In the genomic region with DNA sequence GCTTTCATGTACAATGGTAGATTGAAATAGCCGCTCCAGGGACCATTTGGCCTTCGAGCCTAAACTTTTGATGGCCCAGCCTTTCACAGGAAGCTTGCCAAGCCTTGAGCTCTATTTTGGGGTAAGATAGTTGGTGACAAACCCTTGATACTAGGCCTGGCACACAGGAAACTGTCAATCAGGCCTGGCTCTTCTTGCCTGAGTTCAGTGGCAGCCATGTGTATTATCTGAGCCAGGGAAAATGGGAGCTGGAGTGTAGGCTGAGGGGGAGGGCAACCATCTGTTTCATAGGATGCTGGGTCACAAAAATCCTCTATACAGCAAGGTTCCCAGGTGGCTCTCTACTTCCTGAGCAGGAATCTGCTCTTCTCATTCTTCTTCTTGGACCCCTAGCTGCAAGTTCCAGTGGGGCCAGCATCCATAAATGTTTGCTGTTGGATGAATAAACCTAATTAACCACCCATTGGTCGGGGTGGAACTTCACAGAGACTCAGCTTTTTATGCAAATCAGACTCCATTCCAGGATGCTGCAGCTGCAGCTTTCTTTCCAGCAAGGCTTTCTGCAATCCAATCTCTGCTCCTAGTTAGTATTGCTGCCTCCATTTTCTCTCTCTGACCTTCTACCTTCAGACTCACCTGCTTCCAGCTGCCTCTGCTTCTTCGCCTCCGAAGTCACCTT, we compare ENCODE assay signal across 9 mouse cellular contexts.
DNase-seq lines count a peak whose midpoint lies in the region; ATAC-seq and TF ChIP-seq lines count a peak whose summit lies in the region.
"Had no signal": no experiment of that assay in that cellular context is flagged by ENCODE, and none has a peak within 500 bp of the region (broad histone marks: within the 10 kb centered on the region; RNA-seq: fewer than 3 reads in every experiment).

No protein-coding gene starts in this region.

- H3K9me3 ChIP-seq in neural tube, embryonic 13.5 days, result no peaks in the 10 kb centered on the region
- no peaks in the 10 kb centered on the region for H3K9me3 ChIP-seq in intestine, embryonic 15.5 days
- H3K9me3 ChIP-seq: embryonic facial prominence, embryonic 13.5 days had no signal

- peak overlapping the region; percentile 43 for H3K27ac ChIP-seq in neural tube, embryonic 13.5 days (replicated peaks)
- H3K27ac ChIP-seq in layer of hippocampus, adult 2 months, result peak overlapping the region; percentile 82
- no peak overlapping the region for H3K27ac ChIP-seq in intestine, embryonic 15.5 days
- H3K27ac ChIP-seq: embryonic facial prominence, embryonic 13.5 days had no signal

- H3K4me2 ChIP-seq in neural tube, embryonic 13.5 days, result no peak overlapping the region
- H3K4me2 ChIP-seq in intestine, embryonic 15.5 days (replicated peaks), result no peak overlapping the region
- H3K4me2 ChIP-seq: embryonic facial prominence, embryonic 13.5 days had no signal

- no peak overlapping the region for H3K9ac ChIP-seq in neural tube, embryonic 13.5 days
- H3K9ac ChIP-seq in intestine, embryonic 15.5 days, result no peak overlapping the region
- H3K9ac ChIP-seq: embryonic facial prominence, embryonic 13.5 days had no signal

- no peak for DNase-seq in neural tube, embryonic 10.5 days (ENCODE audit: extremely low spot score, low spot score)
- DNase-seq in cerebellum, postnatal 36 days, result peak; percentile 22 to 23
- peak; percentile 67 to 75 for DNase-seq in layer of hippocampus, adult 2 months (ENCODE audit: low spot score in 2 of 2)
- DNase-seq in telencephalon, adult 2 months (ENCODE audit: low read depth, low spot score), result peak; percentile 65
- no peak for DNase-seq in kidney, adult 11 months

- TF ChIP-seq CTCF in layer of hippocampus, adult 2 months (conservative IDR thresholded peaks at IDR 0.05), result no peak; the same call in 1 of the 2 replicates

- H3K4me1 ChIP-seq in neural tube, embryonic 13.5 days (replicated peaks), result peaks cover 12% of the 10 kb centered on the region
- H3K4me1 ChIP-seq in intestine, embryonic 15.5 days (replicated peaks), result no peaks in the 10 kb centered on the region

- no peak for ATAC-seq in neural tube, embryonic 13.5 days (ENCODE audit: low read depth)
- no peak for ATAC-seq in intestine, embryonic 15.5 days

- WGBS in neural tube, embryonic 13.5 days, result 71% methylated on average over 5 of the region's 5 CpGs
- 74% methylated on average over 5 of the region's 5 CpGs for WGBS in intestine, embryonic 15.5 days

- H3K4me3 ChIP-seq in neural tube, embryonic 13.5 days, result no peak overlapping the region
- no peak overlapping the region for H3K4me3 ChIP-seq in layer of hippocampus, adult 2 months
- no peak overlapping the region for H3K4me3 ChIP-seq in intestine, embryonic 15.5 days (replicated peaks)
- H3K4me3 ChIP-seq: embryonic facial prominence, embryonic 13.5 days; myocyte had no signal

- H3K27me3 ChIP-seq in neural tube, embryonic 13.5 days, result no peaks in the 10 kb centered on the region
- H3K27me3 ChIP-seq in intestine, embryonic 15.5 days (replicated peaks), result no peaks in the 10 kb centered on the region

- no peaks in the 10 kb centered on the region for H3K36me3 ChIP-seq in neural tube, embryonic 13.5 days
- no peaks in the 10 kb centered on the region for H3K36me3 ChIP-seq in intestine, embryonic 15.5 days
- H3K36me3 ChIP-seq: embryonic facial prominence, embryonic 13.5 days had no signal

Comparison
In these comparisons a context has a peak if more than half of its experiments do, and no peak if none do; other contexts are left out.
1. DNase-seq: peak in cerebellum, postnatal 36 days (2 of 2), layer of hippocampus, adult 2 months (2 of 2) and telencephalon, adult 2 months (single experiment); none in neural tube, embryonic 10.5 days (single experiment) and kidney, adult 11 months (single experiment).